Mouse (Mus musculus) urinary bladder, postnatal 25 days (tissue): ENCODE results near the gene Abhd14a.

Experiments
- DNase-seq: peaks from one replicate; pipeline ENCODE4 v3.0.0; 2022; ENCODE audit warnings: low spot score

Gene Abhd14a

GRCm38 (mm10) chr9:106469317-106469716 is 21.8 kb upstream of the Abhd14a start:
- DNase-seq = no peak

- no peak for DNase-seq
Observed at GRCm38 (mm10) chr9:106467746-106468145, 20.3 kb upstream of the Abhd14a start.

DNA sequence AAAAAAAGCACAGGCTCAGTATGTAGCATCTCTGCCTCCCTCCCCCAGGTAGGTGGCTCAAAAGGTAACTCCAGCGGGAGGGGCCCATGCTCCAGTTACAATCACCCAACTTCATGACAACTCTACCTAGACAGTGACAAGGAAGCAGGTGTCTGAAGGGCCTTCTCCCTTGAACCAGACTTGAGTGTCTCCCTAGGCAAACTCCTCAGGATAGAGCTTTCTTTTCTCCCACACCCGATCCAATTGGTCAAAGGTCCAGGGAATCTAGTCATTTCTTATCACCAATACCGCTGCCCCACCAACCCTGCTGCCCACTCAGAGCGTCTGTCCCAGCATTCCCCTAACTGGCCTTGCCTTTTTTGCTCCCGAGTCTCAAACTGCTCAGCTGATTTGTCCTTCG is 19.2 kb upstream of the Abhd14a start:
- no peak for DNase-seq

DNA sequence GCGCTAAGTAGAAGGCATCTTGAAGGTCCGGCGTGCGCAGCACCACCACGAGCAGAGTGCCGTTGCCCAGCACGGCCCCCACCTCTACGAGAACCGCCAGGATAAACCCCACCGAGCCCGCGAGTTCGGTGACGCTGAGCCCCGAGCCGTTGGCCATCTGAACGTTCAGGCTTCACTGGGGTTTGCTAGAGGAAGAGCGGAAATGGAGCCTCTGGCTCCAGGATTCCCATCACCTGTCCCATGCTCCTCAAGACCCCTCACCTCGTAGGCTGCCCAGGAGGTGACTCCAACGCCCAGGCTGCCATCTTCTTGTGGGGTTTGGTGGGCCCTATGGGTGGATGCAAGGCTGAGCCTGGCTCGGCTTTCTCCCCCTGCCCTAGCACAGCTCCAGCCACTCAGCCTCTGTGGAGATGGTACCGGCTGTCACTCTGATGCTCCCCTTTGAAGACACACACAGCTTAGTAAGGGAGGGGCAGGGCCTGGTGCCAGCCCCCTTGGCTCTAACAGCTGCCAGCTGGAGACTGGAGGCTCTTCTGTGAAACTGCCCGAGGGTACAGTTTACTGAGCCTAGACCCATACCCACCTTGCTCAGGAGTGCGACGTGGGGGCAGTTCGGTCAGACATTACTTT is 18.2 kb upstream of the Abhd14a start, which contains the start of gene Gpr62:
Gene Gpr62 (minus strand): TSS at position 368 of the 630 bp plus-strand sequence.
- DNase-seq = no peak

DNA sequence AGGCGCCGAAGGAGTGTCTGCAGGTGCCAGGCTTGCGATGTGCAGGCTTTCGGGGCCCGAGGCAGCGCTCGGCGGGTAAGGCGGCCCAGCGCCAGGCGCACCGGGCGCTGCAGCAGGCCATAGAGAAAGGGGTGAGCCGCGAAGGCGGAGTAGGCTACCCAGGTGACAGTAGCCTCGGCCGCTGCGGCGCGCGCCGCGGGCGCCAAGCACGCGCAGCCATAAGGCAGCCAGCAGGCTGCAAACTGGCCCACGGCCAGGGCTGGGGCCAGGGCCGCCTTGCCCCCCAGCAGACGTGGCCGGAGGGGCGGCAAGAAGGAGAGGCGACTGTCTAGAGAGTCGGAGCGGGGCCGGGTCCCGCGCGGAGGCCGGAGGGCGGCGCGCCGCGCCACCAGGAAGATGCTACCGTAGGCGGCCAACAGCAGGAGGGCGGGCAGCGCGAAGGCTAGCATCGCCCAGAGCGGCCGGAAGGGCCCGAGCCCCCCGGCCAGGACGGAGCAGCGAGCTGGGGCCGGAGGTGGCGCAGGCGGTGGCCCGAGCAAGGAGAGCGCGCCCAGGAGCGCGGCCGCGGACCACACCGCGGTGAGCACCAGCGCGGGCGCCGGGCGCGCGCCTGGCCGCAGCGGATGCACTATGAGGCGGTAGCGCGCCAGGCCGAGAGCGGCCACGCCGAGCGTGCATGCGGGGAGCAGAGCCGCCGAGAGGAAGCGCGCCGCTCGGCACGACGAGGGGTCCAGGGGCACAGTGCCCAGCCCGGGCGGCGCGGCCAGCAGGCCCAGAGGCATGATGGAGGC is 17.5 kb upstream of the Abhd14a start:
- no peak for DNase-seq

GRCm38 (mm10) chr9:106463122-106464063 is 15.9 kb upstream of the Abhd14a start:
- DNase-seq = no peak

DNA sequence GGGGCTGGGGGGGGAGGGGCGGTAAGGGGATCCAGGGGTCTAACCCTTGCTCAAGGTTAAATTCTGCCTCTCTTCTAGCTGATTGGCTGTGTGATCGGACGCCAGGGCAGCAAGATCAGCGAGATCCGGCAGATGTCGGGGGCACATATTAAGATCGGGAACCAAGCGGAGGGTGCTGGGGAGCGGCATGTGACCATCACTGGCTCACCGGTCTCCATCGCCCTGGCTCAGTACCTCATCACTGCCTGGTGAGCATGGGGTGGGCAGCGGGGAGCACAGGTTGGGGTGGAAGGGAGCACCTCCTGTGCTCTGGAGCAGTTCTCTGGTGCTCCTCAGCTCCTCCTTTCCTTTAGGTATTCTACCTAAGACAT is 14.9 kb upstream of the Abhd14a start:
- DNase-seq = no peak

- DNase-seq = no peak
Observed at GRCm38 (mm10) chr9:106461641-106462429, 14.4 kb upstream of the Abhd14a start.

- no peak for DNase-seq
Observed at GRCm38 (mm10) chr9:106461026-106461415, 13.5 kb upstream of the Abhd14a start.

DNA sequence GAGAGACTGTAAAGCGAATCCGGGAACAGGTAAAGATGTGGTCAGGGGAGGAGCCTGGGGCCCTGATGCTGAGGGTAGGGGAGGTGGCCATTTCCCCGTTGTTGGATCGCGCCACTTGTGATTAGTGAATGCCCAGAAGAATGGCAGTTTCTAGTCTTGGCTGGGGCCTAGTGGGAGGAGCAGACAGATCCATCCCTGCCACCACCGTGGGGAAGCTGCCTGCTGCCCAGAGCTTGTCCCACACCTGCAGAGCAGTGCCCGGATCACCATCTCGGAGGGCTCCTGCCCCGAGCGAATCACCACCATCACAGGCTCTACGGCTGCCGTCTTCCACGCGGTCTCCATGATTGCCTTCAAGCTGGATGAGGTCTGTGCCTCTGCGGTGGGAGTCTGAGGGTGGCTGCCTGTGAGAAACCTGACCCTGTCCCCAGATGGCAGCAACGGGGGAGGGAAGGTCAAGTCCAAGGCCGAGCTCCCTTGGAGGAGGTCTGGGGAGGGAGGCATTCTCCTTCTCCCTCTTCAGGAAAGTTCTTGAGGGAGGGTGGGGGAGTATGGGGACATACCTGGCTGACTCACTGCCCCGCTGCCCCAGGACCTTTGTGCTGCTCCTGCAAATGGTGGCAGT is 13.0 kb upstream of the Abhd14a start:
- no peak for DNase-seq

DNA sequence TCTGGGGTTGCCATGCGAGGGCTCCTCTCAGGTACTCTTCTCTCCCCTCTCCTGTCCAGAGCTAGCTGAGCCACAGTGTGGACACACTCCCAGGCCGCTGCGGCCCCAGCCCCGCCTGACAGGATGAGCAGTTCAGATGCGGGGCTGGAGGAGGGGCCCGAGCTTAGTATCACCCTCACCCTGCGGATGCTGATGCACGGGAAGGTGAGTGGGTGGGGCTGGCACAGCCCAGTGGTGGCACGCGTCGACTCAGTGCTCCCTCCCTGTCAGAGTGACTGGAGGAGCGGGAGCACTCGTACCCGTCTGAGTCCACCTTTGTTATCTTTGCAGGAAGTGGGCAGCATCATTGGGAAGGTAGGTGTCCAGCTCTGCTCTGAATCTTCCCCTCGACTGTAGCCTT is 12.5 kb upstream of the Abhd14a start:
- DNase-seq = no peak

GRCm38 (mm10) chr9:106457920-106458319 is 10.4 kb upstream of the Abhd14a start:
- no peak for DNase-seq

DNA sequence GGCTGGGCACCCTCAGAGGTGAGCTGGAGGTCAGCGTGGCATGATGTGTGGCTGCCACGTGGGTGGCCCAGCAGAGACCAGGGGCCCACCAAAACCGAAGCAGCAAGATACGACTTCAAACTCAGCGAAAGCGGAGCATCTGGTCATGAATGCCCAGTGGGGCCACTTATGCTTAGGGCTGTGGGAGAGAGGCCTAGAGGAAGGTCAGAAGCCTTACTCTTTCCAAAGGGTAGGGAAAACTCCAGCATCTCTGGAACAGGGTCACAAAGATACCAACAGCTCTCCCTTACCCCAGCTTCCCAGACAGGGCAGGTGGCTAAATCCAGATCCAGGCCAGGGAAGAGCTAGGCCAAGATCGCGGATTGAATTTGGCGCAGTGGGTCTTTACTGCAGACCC is 9.7 kb upstream of the Abhd14a start:
- no peak for DNase-seq

DNA sequence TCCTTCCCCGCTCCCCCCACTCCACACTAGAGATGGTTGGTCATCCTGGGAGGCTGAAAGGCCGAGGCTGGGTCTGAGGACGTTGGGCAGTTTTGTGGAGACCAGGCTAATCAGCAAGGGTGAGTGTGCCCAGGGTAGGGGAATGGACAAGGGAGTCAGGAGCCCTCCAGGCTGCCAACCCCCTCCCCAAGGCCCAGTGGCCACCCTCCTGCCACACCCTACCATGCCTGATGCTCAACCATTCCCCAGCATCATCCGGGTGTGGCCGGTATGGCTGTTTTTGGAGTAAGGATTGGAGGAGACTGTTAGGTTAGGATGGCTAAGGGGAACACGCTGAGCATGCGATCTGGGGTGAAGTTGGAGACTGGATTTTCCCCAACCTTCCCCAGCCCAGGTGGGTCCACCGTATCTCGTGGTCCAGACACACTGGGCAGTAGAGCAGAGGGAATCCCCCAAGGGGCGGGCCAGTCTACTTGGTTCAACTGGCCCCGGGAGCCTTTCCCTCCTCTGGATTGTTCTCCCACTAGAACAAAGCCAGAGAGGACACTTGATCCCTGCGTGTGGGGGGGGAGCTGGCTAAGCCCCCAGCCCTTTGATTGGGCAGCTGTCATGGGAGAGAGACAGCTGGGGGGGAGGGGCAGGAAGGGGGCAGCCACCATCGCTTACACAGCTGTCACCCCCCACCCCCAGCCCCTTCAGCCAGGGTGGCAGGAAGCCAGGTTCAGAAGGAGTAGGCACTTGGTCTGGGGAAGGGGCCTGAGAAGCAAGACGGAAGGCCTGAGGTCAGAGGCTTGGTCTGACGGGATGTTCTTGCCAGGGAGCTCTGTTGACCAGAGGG is 9.1 kb upstream of the Abhd14a start:
- no peak for DNase-seq

DNA sequence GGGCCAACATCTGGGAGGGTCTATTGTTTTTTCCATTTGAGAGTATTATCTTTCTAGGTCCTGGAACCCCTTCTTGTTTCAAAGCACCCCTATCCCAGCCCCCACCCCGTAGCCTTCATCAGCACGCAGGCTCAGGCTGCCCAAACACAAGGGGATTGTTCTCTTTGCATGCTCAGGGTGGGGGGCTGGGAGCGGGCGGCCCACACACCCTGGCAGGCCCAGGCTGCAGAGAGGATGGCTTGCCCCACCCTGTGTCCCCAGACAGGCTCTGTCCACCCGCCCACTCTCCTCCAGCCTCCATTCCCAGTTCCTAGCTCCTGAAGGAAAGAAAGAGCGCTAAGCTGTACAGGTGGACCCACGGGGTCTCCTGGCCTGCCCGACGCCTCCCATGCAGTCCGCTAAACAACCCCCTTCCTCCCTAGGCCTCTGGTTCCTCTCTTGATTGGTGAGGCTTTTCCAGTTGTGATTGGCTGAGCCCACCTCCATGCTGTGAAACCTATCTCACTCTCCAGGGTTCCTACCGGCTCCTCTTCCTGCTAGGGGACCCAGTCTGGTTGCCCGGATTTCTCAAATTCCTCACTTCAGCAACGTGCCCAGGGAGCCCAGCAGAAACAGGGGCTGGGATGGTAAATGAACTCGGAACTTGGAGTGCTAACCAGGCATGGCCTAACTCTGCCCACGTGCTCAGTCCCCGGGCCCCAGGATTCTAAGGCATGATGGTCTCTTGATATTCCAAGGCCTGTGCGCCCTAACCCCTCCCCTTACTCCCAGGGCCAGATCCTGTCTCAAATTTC is 7.6 kb upstream of the Abhd14a start:
- no peak for DNase-seq

DNA sequence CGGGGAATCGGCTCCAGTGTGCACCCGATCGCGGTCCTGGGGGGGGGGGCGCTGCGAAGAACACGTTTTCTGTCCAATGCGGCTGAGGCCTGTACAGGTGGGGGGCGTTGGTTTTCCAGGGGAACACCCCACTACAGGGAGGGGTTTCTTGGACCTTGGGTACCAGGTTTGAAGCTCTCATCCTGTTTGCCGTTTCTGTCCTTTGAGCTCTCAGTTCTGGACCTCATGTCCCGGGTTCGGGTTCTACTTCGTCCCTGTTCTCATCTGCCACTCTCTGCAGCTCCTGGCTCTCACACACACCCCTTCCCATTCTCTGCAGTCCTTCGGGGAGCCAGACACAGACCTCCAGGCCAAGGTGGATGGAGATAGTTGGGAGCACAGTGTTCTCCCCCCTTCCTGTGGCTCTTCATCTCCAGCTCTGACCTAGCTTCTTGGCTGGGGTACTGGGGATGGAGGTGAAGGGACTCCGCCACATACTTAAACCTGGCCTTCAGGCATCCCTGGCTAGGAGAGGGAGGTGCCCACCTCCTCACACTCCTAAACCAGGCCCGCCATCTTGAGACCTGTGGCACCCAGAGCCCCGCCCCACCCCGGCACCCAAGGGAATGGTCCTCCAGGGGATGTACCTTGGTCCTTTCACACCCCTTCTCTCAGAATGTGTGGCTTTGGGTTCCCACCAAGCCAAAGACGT is 6.7 kb upstream of the Abhd14a start:
- DNase-seq = no peak

GRCm38 (mm10) chr9:106453271-106454070 is 6.0 kb upstream of the Abhd14a start, which contains the start of gene Pcbp4:
Pcbp4 (plus strand) TSS chr9:106453291.
- no peak for DNase-seq

DNA sequence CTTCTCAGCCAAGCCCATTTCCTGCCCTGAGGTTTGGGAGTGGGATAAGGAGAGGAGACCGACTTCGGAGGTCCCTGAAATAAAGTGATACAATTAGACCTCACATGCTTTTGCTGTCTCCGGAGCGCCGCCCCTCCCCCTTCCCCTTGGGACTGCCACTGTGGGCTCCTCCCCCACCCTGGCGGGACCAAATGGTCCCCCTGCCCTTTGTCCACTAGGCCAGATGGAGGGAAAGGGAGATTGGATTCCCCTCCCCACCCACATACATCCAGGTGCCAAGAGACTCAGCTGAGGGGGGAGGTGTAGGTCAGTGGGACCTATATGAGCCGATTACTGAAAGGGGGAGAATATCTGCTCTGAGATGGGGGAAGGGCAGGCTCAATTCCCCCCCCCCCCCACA is 5.3 kb upstream of the Abhd14a start:
- no peak for DNase-seq
